Mouse (Mus musculus): ENCODE results near the gene Dnajb12.

Dnajb12 gene

GRCm38 (mm10) chr10:59879255-59880028, at the start of gene Dnajb12:
Gene Dnajb12 (plus strand): TSS chr10:59879556.
- in situ Hi-C loops (cut with MboI; ENCODE audit: low pct_unique_long_range_greater_than_20kb in 1 of 2, low sequenced_read_pairs in 2 of 2, unreplicated experiment in 1 of 2): no loop called here

GRCm38 (mm10) chr10:59829886-59830285, 49.5 kb upstream of the Dnajb12 start:
- in situ Hi-C loops (cut with MboI; ENCODE audit: low pct_unique_long_range_greater_than_20kb in 1 of 2, low sequenced_read_pairs in 2 of 2, unreplicated experiment in 1 of 2): no loop called here

GRCm38 (mm10) chr10:59831950-59832349, 47.4 kb upstream of the Dnajb12 start:
- in situ Hi-C loops (cut with MboI; ENCODE audit: low pct_unique_long_range_greater_than_20kb in 1 of 2, low sequenced_read_pairs in 2 of 2, unreplicated experiment in 1 of 2): no loop called here

GRCm38 (mm10) chr10:59835301-59836155, 43.8 kb upstream of the Dnajb12 start:
- in situ Hi-C loops (cut with MboI; ENCODE audit: low pct_unique_long_range_greater_than_20kb in 1 of 2, low sequenced_read_pairs in 2 of 2, unreplicated experiment in 1 of 2): no loop called here

- in situ Hi-C loops (cut with MboI; ENCODE audit: low pct_unique_long_range_greater_than_20kb in 1 of 2, low sequenced_read_pairs in 2 of 2, unreplicated experiment in 1 of 2): no loop called here
These were observed 41.9 kb upstream of the Dnajb12 start for GRCm38 (mm10) chr10:59837490-59837889.

GRCm38 (mm10) chr10:59841434-59841833, 37.9 kb upstream of the Dnajb12 start:
- in situ Hi-C loops (cut with MboI; ENCODE audit: low pct_unique_long_range_greater_than_20kb in 1 of 2, low sequenced_read_pairs in 2 of 2, unreplicated experiment in 1 of 2): no loop called here

- in situ Hi-C loops (cut with MboI; ENCODE audit: low pct_unique_long_range_greater_than_20kb in 1 of 2, low sequenced_read_pairs in 2 of 2, unreplicated experiment in 1 of 2): no loop called here
These were observed 36.2 kb upstream of the Dnajb12 start for GRCm38 (mm10) chr10:59843125-59843524.

- in situ Hi-C loops (cut with MboI; ENCODE audit: low pct_unique_long_range_greater_than_20kb in 1 of 2, low sequenced_read_pairs in 2 of 2, unreplicated experiment in 1 of 2): no loop called here
These were observed 34.7 kb upstream of the Dnajb12 start for GRCm38 (mm10) chr10:59844686-59845085.

GRCm38 (mm10) chr10:59846416-59846815, 32.9 kb upstream of the Dnajb12 start:
- in situ Hi-C loops (cut with MboI; ENCODE audit: low pct_unique_long_range_greater_than_20kb in 1 of 2, low sequenced_read_pairs in 2 of 2, unreplicated experiment in 1 of 2): no loop called here

GRCm38 (mm10) chr10:59848079-59848877, 31.1 kb upstream of the Dnajb12 start:
- in situ Hi-C loops (cut with MboI; ENCODE audit: low pct_unique_long_range_greater_than_20kb in 1 of 2, low sequenced_read_pairs in 2 of 2, unreplicated experiment in 1 of 2): no loop called here

GRCm38 (mm10) chr10:59848953-59849352, 30.4 kb upstream of the Dnajb12 start:
- in situ Hi-C loops (cut with MboI; ENCODE audit: low pct_unique_long_range_greater_than_20kb in 1 of 2, low sequenced_read_pairs in 2 of 2, unreplicated experiment in 1 of 2): no loop called here

GRCm38 (mm10) chr10:59849371-59849770, 30.0 kb upstream of the Dnajb12 start:
- in situ Hi-C loops (cut with MboI; ENCODE audit: low pct_unique_long_range_greater_than_20kb in 1 of 2, low sequenced_read_pairs in 2 of 2, unreplicated experiment in 1 of 2): no loop called here

GRCm38 (mm10) chr10:59857157-59857556, 22.2 kb upstream of the Dnajb12 start:
- in situ Hi-C loops (cut with MboI; ENCODE audit: low pct_unique_long_range_greater_than_20kb in 1 of 2, low sequenced_read_pairs in 2 of 2, unreplicated experiment in 1 of 2): no loop called here

GRCm38 (mm10) chr10:59860684-59861083, 18.7 kb upstream of the Dnajb12 start:
- in situ Hi-C loops (cut with MboI; ENCODE audit: low pct_unique_long_range_greater_than_20kb in 1 of 2, low sequenced_read_pairs in 2 of 2, unreplicated experiment in 1 of 2): no loop called here

GRCm38 (mm10) chr10:59861201-59861600, 18.2 kb upstream of the Dnajb12 start:
- in situ Hi-C loops (cut with MboI; ENCODE audit: low pct_unique_long_range_greater_than_20kb in 1 of 2, low sequenced_read_pairs in 2 of 2, unreplicated experiment in 1 of 2): no loop called here

- in situ Hi-C loops (cut with MboI; ENCODE audit: low pct_unique_long_range_greater_than_20kb in 1 of 2, low sequenced_read_pairs in 2 of 2, unreplicated experiment in 1 of 2): no loop called here
These were observed 16.4 kb upstream of the Dnajb12 start for GRCm38 (mm10) chr10:59862816-59863440.

GRCm38 (mm10) chr10:59863620-59864019, 15.7 kb upstream of the Dnajb12 start:
- in situ Hi-C loops (cut with MboI; ENCODE audit: low pct_unique_long_range_greater_than_20kb in 1 of 2, low sequenced_read_pairs in 2 of 2, unreplicated experiment in 1 of 2): no loop called here

GRCm38 (mm10) chr10:59864232-59864875, 15.0 kb upstream of the Dnajb12 start:
- in situ Hi-C loops (cut with MboI; ENCODE audit: low pct_unique_long_range_greater_than_20kb in 1 of 2, low sequenced_read_pairs in 2 of 2, unreplicated experiment in 1 of 2): no loop called here
